In the genomic region with DNA sequence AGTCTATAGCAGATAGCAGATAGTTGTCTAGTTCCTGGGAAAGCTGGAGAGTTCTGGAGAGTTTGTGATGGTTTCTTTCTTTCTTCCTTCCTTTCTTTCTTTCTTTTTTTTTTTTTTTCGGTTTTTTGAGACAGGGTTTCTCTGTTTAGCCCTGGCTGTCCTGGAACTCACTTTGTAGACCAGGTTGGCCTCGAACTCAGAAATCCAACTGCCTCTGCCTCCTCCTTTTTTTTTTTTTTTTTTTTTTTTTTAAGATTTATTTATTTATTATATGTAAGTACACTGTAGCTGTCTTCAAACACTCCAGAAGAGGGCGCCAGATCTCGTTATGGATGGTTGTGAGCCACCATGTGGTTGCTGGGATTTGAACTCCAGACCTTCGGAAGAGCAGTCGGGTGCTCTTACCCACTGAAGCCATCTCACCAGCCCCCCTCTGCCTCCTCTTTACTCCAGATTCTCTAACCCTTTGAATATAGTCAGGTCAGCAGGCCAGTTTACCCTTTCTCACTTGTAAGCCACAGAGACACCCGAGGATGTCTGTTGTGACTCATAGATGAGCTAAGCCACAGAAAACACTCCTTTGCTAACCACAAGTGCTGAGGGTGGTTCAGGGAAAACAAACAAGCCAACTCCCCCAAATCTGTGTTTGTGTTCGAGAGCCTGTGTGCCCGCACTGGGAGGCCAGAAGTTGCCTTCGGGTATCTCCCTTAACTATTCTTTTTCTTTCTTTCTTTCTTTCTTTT, we compare ENCODE assay signal across 8 mouse cellular contexts. TPM values are rescaled to one million over a fixed set of nuclear protein-coding genes. Genes with fewer than 3 reads are reported as not detected.
A peak's percentile ranks its signal among the peaks of the same experiment; 100 is the strongest.
DNase-seq lines count a peak whose midpoint lies in the region; ATAC-seq and TF ChIP-seq lines count a peak whose summit lies in the region.
"Not testable (repeated sequence)": the region's sequence is repeated elsewhere in the genome, so short reads cannot be mapped to it uniquely, and the experiment has no call there.

No protein-coding gene starts in this region.

- peak overlapping the region; percentile 92 for H3K9ac ChIP-seq in ES-Bruce4 (ENCODE audit: low read depth, poor library complexity, severe bottlenecking)
- not testable (repeated sequence) for H3K9ac ChIP-seq in embryonic facial prominence, embryonic 13.5 days; heart, embryonic 16.5 days (ENCODE audit: low read length); stomach, embryonic 15.5 days

- not testable (repeated sequence) for H3K4me3 ChIP-seq in ES-Bruce4 (ENCODE audit: low read depth, low read length); embryonic facial prominence, embryonic 13.5 days; heart, embryonic 16.5 days (ENCODE audit: low read length); layer of hippocampus, adult 2 months; stomach, embryonic 15.5 days (replicated peaks)

- H3K27ac ChIP-seq in ES-Bruce4 (ENCODE audit: insufficient read depth, low read length); layer of hippocampus, adult 2 months: not testable (repeated sequence)
- 0 out of 2 replicates have a peak overlapping the region, but pooled peaks have one; percentile 87 for H3K27ac ChIP-seq in embryonic facial prominence, embryonic 13.5 days
- peak overlapping the region; percentile 94 for H3K27ac ChIP-seq in heart, embryonic 16.5 days (ENCODE audit: low read length)
- 0 out of 2 replicates have a peak overlapping the region, but pooled peaks have one; percentile 91 for H3K27ac ChIP-seq in stomach, embryonic 15.5 days

- H3K36me3 ChIP-seq in ES-Bruce4 (ENCODE audit: control insufficient read depth, insufficient read depth, low read length, poor library complexity, severe bottlenecking); embryonic facial prominence, embryonic 13.5 days; heart, embryonic 16.5 days (ENCODE audit: control insufficient read depth, insufficient read depth); stomach, embryonic 15.5 days: not testable (repeated sequence)

- H3K4me1 ChIP-seq in ES-Bruce4 (ENCODE audit: control insufficient read depth, insufficient read depth, low read length); embryonic facial prominence, embryonic 13.5 days; stomach, embryonic 15.5 days: not testable (repeated sequence)
- peaks cover 13% of the 10 kb centered on the region for H3K4me1 ChIP-seq in heart, embryonic 16.5 days (ENCODE audit: control insufficient read depth, insufficient read depth, low read length)

- ATAC-seq in activated CD4-positive, CD25-positive, alpha-beta regulatory T cell, adult 4 months: peak; percentile 28
- ATAC-seq in embryonic facial prominence, embryonic 13.5 days (ENCODE audit: insufficient number of reproducible peaks, insufficient read depth, low FRiP score, low TSS enrichment, low read depth); heart, embryonic 16.5 days (replicated peaks; ENCODE audit: extremely low read depth, insufficient read depth, low FRiP score); stomach, embryonic 15.5 days (ENCODE audit: insufficient read depth, low FRiP score, low read depth): not testable (repeated sequence)

- not testable (repeated sequence) for H3K27me3 ChIP-seq in ES-Bruce4 (ENCODE audit: control insufficient read depth, insufficient read depth, low read length, poor library complexity, severe bottlenecking); embryonic facial prominence, embryonic 13.5 days; heart, embryonic 16.5 days (ENCODE audit: control insufficient read depth, insufficient read depth, low read length); stomach, embryonic 15.5 days (replicated peaks)

- TF ChIP-seq POLR2A in ES-Bruce4 (IDR thresholded peaks at IDR 0.05; ENCODE audit: insufficient read depth, low read length): not testable (repeated sequence)

- H3K4me2 ChIP-seq in embryonic facial prominence, embryonic 13.5 days; heart, embryonic 16.5 days (ENCODE audit: low read depth, low read length); stomach, embryonic 15.5 days: not testable (repeated sequence)

- 72% methylated on average over 10 of the region's 10 CpGs for WGBS in embryonic facial prominence, embryonic 13.5 days
- 67% methylated on average over 10 of the region's 10 CpGs for whole genome bisulfite sequencing in heart, embryonic 16.5 days
- WGBS in stomach, embryonic 15.5 days: 73% methylated on average over 10 of the region's 10 CpGs

- H3K9me3 ChIP-seq in ES-Bruce4 (replicated peaks; ENCODE audit: control insufficient read depth, insufficient read depth, low read length, poor library complexity, severe bottlenecking); embryonic facial prominence, embryonic 13.5 days; heart, embryonic 16.5 days (replicated peaks; ENCODE audit: control insufficient read depth, low read length); stomach, embryonic 15.5 days: not testable (repeated sequence)

- not testable (repeated sequence) for TF ChIP-seq CTCF in ES-Bruce4 (IDR thresholded peaks at IDR 0.05; ENCODE audit: low read depth, low read length)
- peak; percentile 35 for TF ChIP-seq CTCF in layer of hippocampus, adult 2 months (conservative IDR thresholded peaks at IDR 0.05)

- DNase-seq in 3T3-L1 (ENCODE audit: low read depth, low spot score): peak; percentile 93
- not testable (repeated sequence) for DNase-seq in layer of hippocampus, adult 2 months (ENCODE audit: low spot score in 2 of 2)
- peak; percentile 24 for DNase-seq in lung, postnatal 36 days

- not testable (repeated sequence) for TF ChIP-seq EP300 in ES-Bruce4 (IDR thresholded peaks at IDR 0.05; ENCODE audit: insufficient read depth, low read depth, low read length)

RNA-seq across cellular contexts. Expression of gene Nptn, which starts 1.4 kb away (rescaled TPM):
- polyA plus RNA-seq in ES-Bruce4 (2011; ENCODE audit: insufficient read depth, insufficient read length, low read depth, missing spikeins): 91.4 and 93.4 TPM in 2 replicates
- polyA plus RNA-seq in activated CD4-positive, CD25-positive, alpha-beta regulatory T cell, adult 4 months (2017; shearing (Covaris generic)): 100 to 1,000 TPM; 106 to 119 TPM
- 106 and 130 TPM in 2 replicates for polyA plus RNA-seq in embryonic facial prominence, embryonic 13.5 days (2015; fragmentation: Nextera tagmentation; extraction: Ambion mirVana)
- polyA plus RNA-seq in heart, embryonic 16.5 days (2015; fragmentation: Nextera tagmentation; extraction: Ambion mirVana): 110 and 124 TPM in 2 replicates
- 100 to 1,000 TPM; 834 to 835 TPM for total RNA-seq in layer of hippocampus, adult 2 months (2021)
- polyA plus RNA-seq in stomach, embryonic 15.5 days (2015; fragmentation: Nextera tagmentation; extraction: Ambion mirVana): 134 and 140 TPM in 2 replicates

RNA-seq across cellular contexts. Expression of gene Cd276, which starts 25.4 kb away (rescaled TPM):
- polyA plus RNA-seq in ES-Bruce4 (2011; ENCODE audit: insufficient read depth, insufficient read length, low read depth, missing spikeins): 51.1 and 56.9 TPM in 2 replicates
- polyA plus RNA-seq in activated CD4-positive, CD25-positive, alpha-beta regulatory T cell, adult 4 months (2017; shearing (Covaris generic)): not detected
- polyA plus RNA-seq in embryonic facial prominence, embryonic 13.5 days (2015; fragmentation: Nextera tagmentation; extraction: Ambion mirVana): 58.4 and 58.6 TPM in 2 replicates
- 24.1 and 24.5 TPM in 2 replicates for polyA plus RNA-seq in heart, embryonic 16.5 days (2015; fragmentation: Nextera tagmentation; extraction: Ambion mirVana)
- total RNA-seq in layer of hippocampus, adult 2 months (2021): 1 to 10 TPM; 7.4 to 8.2 TPM
- polyA plus RNA-seq in stomach, embryonic 15.5 days (2015; fragmentation: Nextera tagmentation; extraction: Ambion mirVana): 28.7 and 32.5 TPM in 2 replicates

Comparison
In these comparisons a context has a peak if more than half of its experiments do, and no peak if none do; other contexts are left out.
1. RNA of gene Cd276, which starts 25.4 kb away (polyA plus RNA-seq): 58.4 to 58.6 TPM in embryonic facial prominence, embryonic 13.5 days, 51.1 to 56.9 TPM in ES-Bruce4, 28.7 to 32.5 TPM in stomach, embryonic 15.5 days and 24.1 to 24.5 TPM in heart, embryonic 16.5 days; not detected in activated CD4-positive, CD25-positive, alpha-beta regulatory T cell, adult 4 months; every median in the first group is over 10 times any median in the second.